Mouse (Mus musculus): ENCODE measurements around the gene Slc38a8. TPM values are rescaled to one million over a fixed set of nuclear protein-coding genes. Genes with fewer than 3 reads are reported as not detected.

Gene Slc38a8
- polyA plus RNA-seq, 1 experiment, result not detected

GRCm38 (mm10) chr8:119503191-119503767, 1.8 kb upstream of the Slc38a8 start:
- no peaks in the 10 kb centered on the region for H3K36me3 ChIP-seq (ENCODE audit: control insufficient read depth, insufficient read depth)
- H3K79me2 ChIP-seq (ENCODE audit: control insufficient read depth, insufficient read depth), result no peaks in the 10 kb centered on the region
- TF ChIP-seq SRF (IDR thresholded peaks at IDR 0.05; ENCODE audit: control insufficient read depth, insufficient read length, low read depth) (no peak), MYOD1 (IDR thresholded peaks at IDR 0.05; ENCODE audit: control insufficient read depth in 1 of 3, insufficient read length in 2 of 3, low read depth in 2 of 3) (no peak), MYOG (IDR thresholded peaks at IDR 0.05; ENCODE audit: control insufficient read depth in 1 of 3, insufficient read depth in 1 of 3, insufficient read length in 2 of 3, low read depth in 2 of 3) (no peak), POLR2A (IDR thresholded peaks at IDR 0.05; ENCODE audit: insufficient read length, low read depth) (no peak), POLR2AphosphoS2 (IDR thresholded peaks at IDR 0.05; ENCODE audit: insufficient read length, low read depth) (no peak), REST (IDR thresholded peaks at IDR 0.05; ENCODE audit: insufficient read depth, insufficient read length) (no peak)
- no peaks in the 10 kb centered on the region for H3K27me3 ChIP-seq (ENCODE audit: control insufficient read depth, insufficient read depth, insufficient read length)
- H3K4me3 ChIP-seq, result no peak overlapping the region
- H3K4me2 ChIP-seq (ENCODE audit: low read depth), result no peak overlapping the region
- H3ac ChIP-seq (ENCODE audit: control insufficient read depth, insufficient read length), result no peak overlapping the region

GRCm38 (mm10) chr8:119502111-119502510, 613 bp upstream of the Slc38a8 start:
- Histone ChIP-seq H3K79me2 (ENCODE audit: control insufficient read depth, insufficient read depth) (no peaks in the 10 kb centered on the region), H3K4me2 (ENCODE audit: low read depth) (no peak overlapping the region), H3K4me3 (no peak overlapping the region)

GRCm38 (mm10) chr8:119499836-119500235, 1.7 kb downstream of the Slc38a8 start:
- Histone ChIP-seq H3ac (ENCODE audit: control insufficient read depth, insufficient read length) (no peak overlapping the region), H3K4me3 (no peak overlapping the region), H3K79me2 (ENCODE audit: control insufficient read depth, insufficient read depth) (no peaks in the 10 kb centered on the region), H3K4me2 (ENCODE audit: low read depth) (no peak overlapping the region), H3K36me3 (ENCODE audit: control insufficient read depth, insufficient read depth) (no peaks in the 10 kb centered on the region), H3K27me3 (ENCODE audit: control insufficient read depth, insufficient read depth, insufficient read length) (peaks cover 12% of the 10 kb centered on the region)
- TF ChIP-seq USF1 (IDR thresholded peaks at IDR 0.05; ENCODE audit: low read depth) (no peak), MYOD1 (IDR thresholded peaks at IDR 0.05; ENCODE audit: control insufficient read depth in 1 of 3, insufficient read length in 2 of 3, low read depth in 2 of 3) (no peak), CEBPB (IDR thresholded peaks at IDR 0.05; ENCODE audit: insufficient read depth, poor library complexity, severe bottlenecking) (no peak), REST (IDR thresholded peaks at IDR 0.05; ENCODE audit: insufficient read depth, insufficient read length) (no peak), TCF3 (IDR thresholded peaks at IDR 0.05; ENCODE audit: insufficient read length, low read depth) (no peak), MYOG (IDR thresholded peaks at IDR 0.05; ENCODE audit: control insufficient read depth in 1 of 3, insufficient read depth in 1 of 3, insufficient read length in 2 of 3, low read depth in 2 of 3) (no peak), TCF12 (IDR thresholded peaks at IDR 0.05; ENCODE audit: insufficient read depth, poor library complexity, severe bottlenecking) (no peak), SRF (IDR thresholded peaks at IDR 0.05; ENCODE audit: control insufficient read depth, insufficient read length, low read depth) (no peak), MAX (IDR thresholded peaks at IDR 0.05; ENCODE audit: low read depth) (no peak), E2F4 (IDR thresholded peaks at IDR 0.05; ENCODE audit: insufficient read depth) (no peak), POLR2AphosphoS2 (IDR thresholded peaks at IDR 0.05; ENCODE audit: insufficient read length, low read depth) (no peak), POLR2A (IDR thresholded peaks at IDR 0.05; ENCODE audit: insufficient read length, low read depth) (no peak)

More at GRCm38 (mm10) chr8:119502111-119502510, 613 bp upstream of the Slc38a8 start:
- Histone ChIP-seq H3K36me3 (ENCODE audit: control insufficient read depth, insufficient read depth) (no peaks in the 10 kb centered on the region), H3K27me3 (ENCODE audit: control insufficient read depth, insufficient read depth, insufficient read length) (no peaks in the 10 kb centered on the region), H3ac (ENCODE audit: control insufficient read depth, insufficient read length) (no peak overlapping the region)
- no peak for TF ChIP-seq POLR2A (IDR thresholded peaks at IDR 0.05; ENCODE audit: insufficient read length, low read depth)
- TF ChIP-seq TCF3 (IDR thresholded peaks at IDR 0.05; ENCODE audit: insufficient read length, low read depth), result no peak
- no peak for TF ChIP-seq MYOG (IDR thresholded peaks at IDR 0.05; ENCODE audit: control insufficient read depth in 1 of 3, insufficient read depth in 1 of 3, insufficient read length in 2 of 3, low read depth in 2 of 3)
- no peak for TF ChIP-seq POLR2AphosphoS2 (IDR thresholded peaks at IDR 0.05; ENCODE audit: insufficient read length, low read depth)
- no peak for TF ChIP-seq CEBPB (IDR thresholded peaks at IDR 0.05; ENCODE audit: insufficient read depth, poor library complexity, severe bottlenecking)
- no peak for TF ChIP-seq TCF12 (IDR thresholded peaks at IDR 0.05; ENCODE audit: insufficient read depth, poor library complexity, severe bottlenecking)
- TF ChIP-seq E2F4 (IDR thresholded peaks at IDR 0.05; ENCODE audit: insufficient read depth), result no peak
- no peak for TF ChIP-seq SRF (IDR thresholded peaks at IDR 0.05; ENCODE audit: control insufficient read depth, insufficient read length, low read depth)
- TF ChIP-seq REST (IDR thresholded peaks at IDR 0.05; ENCODE audit: insufficient read depth, insufficient read length), result no peak
- TF ChIP-seq MAX (IDR thresholded peaks at IDR 0.05; ENCODE audit: low read depth), result no peak
- TF ChIP-seq MYOD1 (IDR thresholded peaks at IDR 0.05; ENCODE audit: control insufficient read depth in 1 of 3, insufficient read length in 2 of 3, low read depth in 2 of 3), result no peak
- no peak for TF ChIP-seq USF1 (IDR thresholded peaks at IDR 0.05; ENCODE audit: low read depth)

GRCm38 (mm10) chr8:119496848-119497247, 4.7 kb downstream of the Slc38a8 start:
- H3K79me2 ChIP-seq (ENCODE audit: control insufficient read depth, insufficient read depth), result no peaks in the 10 kb centered on the region
- no peak overlapping the region for H3ac ChIP-seq (ENCODE audit: control insufficient read depth, insufficient read length)
- no peaks in the 10 kb centered on the region for H3K36me3 ChIP-seq (ENCODE audit: control insufficient read depth, insufficient read depth)
- TF ChIP-seq MAX (IDR thresholded peaks at IDR 0.05; ENCODE audit: low read depth), result no peak
- no peak for TF ChIP-seq MYOG (IDR thresholded peaks at IDR 0.05; ENCODE audit: control insufficient read depth in 1 of 3, insufficient read depth in 1 of 3, insufficient read length in 2 of 3, low read depth in 2 of 3)
- no peak for TF ChIP-seq SRF (IDR thresholded peaks at IDR 0.05; ENCODE audit: control insufficient read depth, insufficient read length, low read depth)
- TF ChIP-seq TCF12 (IDR thresholded peaks at IDR 0.05; ENCODE audit: insufficient read depth, poor library complexity, severe bottlenecking), result no peak
- no peak for TF ChIP-seq CEBPB (IDR thresholded peaks at IDR 0.05; ENCODE audit: insufficient read depth, poor library complexity, severe bottlenecking)
- TF ChIP-seq REST (IDR thresholded peaks at IDR 0.05; ENCODE audit: insufficient read depth, insufficient read length), result no peak
- H3K4me2 ChIP-seq (ENCODE audit: low read depth), result no peak overlapping the region
- no peak overlapping the region for H3K4me3 ChIP-seq
- H3K27me3 ChIP-seq (ENCODE audit: control insufficient read depth, insufficient read depth, insufficient read length), result peaks cover 38% of the 10 kb centered on the region

GRCm38 (mm10) chr8:119487093-119487492, 14.4 kb downstream of the Slc38a8 start:
- Histone ChIP-seq H3K36me3 (ENCODE audit: control insufficient read depth, insufficient read depth) (no peaks in the 10 kb centered on the region), H3K4me2 (ENCODE audit: low read depth) (no peak overlapping the region), H3K79me2 (ENCODE audit: control insufficient read depth, insufficient read depth) (no peaks in the 10 kb centered on the region), H3K27me3 (ENCODE audit: control insufficient read depth, insufficient read depth, insufficient read length) (peaks cover 32% of the 10 kb centered on the region), H3K4me3 (no peak overlapping the region), H3ac (ENCODE audit: control insufficient read depth, insufficient read length) (no peak overlapping the region)
- TF ChIP-seq E2F4 (IDR thresholded peaks at IDR 0.05; ENCODE audit: insufficient read depth) (no peak), MYOD1 (IDR thresholded peaks at IDR 0.05; ENCODE audit: control insufficient read depth in 1 of 3, insufficient read length in 2 of 3, low read depth in 2 of 3) (no peak), TCF12 (IDR thresholded peaks at IDR 0.05; ENCODE audit: insufficient read depth, poor library complexity, severe bottlenecking) (no peak), MAX (IDR thresholded peaks at IDR 0.05; ENCODE audit: low read depth) (no peak), REST (IDR thresholded peaks at IDR 0.05; ENCODE audit: insufficient read depth, insufficient read length) (no peak), MYOG (IDR thresholded peaks at IDR 0.05; ENCODE audit: control insufficient read depth in 1 of 3, insufficient read depth in 1 of 3, insufficient read length in 2 of 3, low read depth in 2 of 3) (no peak), CEBPB (IDR thresholded peaks at IDR 0.05; ENCODE audit: insufficient read depth, poor library complexity, severe bottlenecking) (no peak), SRF (IDR thresholded peaks at IDR 0.05; ENCODE audit: control insufficient read depth, insufficient read length, low read depth) (no peak), POLR2AphosphoS2 (IDR thresholded peaks at IDR 0.05; ENCODE audit: insufficient read length, low read depth) (no peak), USF1 (IDR thresholded peaks at IDR 0.05; ENCODE audit: low read depth) (no peak), POLR2A (IDR thresholded peaks at IDR 0.05; ENCODE audit: insufficient read length, low read depth) (no peak), TCF3 (IDR thresholded peaks at IDR 0.05; ENCODE audit: insufficient read length, low read depth) (no peak)

All from myocyte (in vitro differentiated cells).